Mouse (Mus musculus) midbrain, embryonic 13.5 days (tissue): ENCODE results near the gene Smyd3. TPM values are rescaled to one million over a fixed set of nuclear protein-coding genes. Genes with fewer than 3 reads are reported as not detected.

Experiments
- ATAC-seq: fragments of 200-750 bp; cut with Nextera tagmentation; 2 replicates; pipeline ENCODE4 v1.8.0; 2017; ENCODE audit warnings: mild to moderate bottlenecking, moderate TSS enrichment, moderate library complexity
- H3K27ac ChIP-seq: fragments of 300-500 bp; sonication (generic); 2 replicates; pipeline ENCODE4 v1.5.1; 2015; ENCODE audit warnings: inconsistent platforms, mild to moderate bottlenecking, moderate library complexity
- H3K27me3 ChIP-seq: fragments of 300-500 bp; sonication (generic); 2 replicates; pipeline ENCODE4 v1.6.1; 2015; ENCODE audit warnings: mild to moderate bottlenecking, inconsistent platforms
- H3K36me3 ChIP-seq: fragments of 300-500 bp; sonication (generic); 2 replicates; pipeline ENCODE4 v1.6.1; 2015; ENCODE audit warnings: mild to moderate bottlenecking, inconsistent platforms
- H3K4me1 ChIP-seq: fragments of 300-500 bp; sonication (generic); replicated peaks from 2 replicates; pipeline ENCODE4 v1.6.1; 2015; ENCODE audit warnings: inconsistent platforms
- H3K4me2 ChIP-seq: fragments of 300-500 bp; sonication (generic); replicated peaks from 2 replicates; pipeline ENCODE4 v1.6.1; 2015; ENCODE audit warnings: moderate library complexity, mild to moderate bottlenecking, inconsistent platforms
- H3K4me3 ChIP-seq: fragments of 300-500 bp; sonication (generic); replicated peaks from 2 replicates; pipeline ENCODE4 v1.5.1; 2015; ENCODE audit warnings: mild to moderate bottlenecking, inconsistent platforms
- H3K9ac ChIP-seq: fragments of 300-500 bp; sonication (generic); replicated peaks from 2 replicates; pipeline ENCODE4 v1.6.1; 2015; ENCODE audit warnings: mild to moderate bottlenecking, inconsistent platforms
- H3K9me3 ChIP-seq: fragments of 300-500 bp; sonication (generic); 2 replicates; pipeline ENCODE4 v1.6.1; 2016; ENCODE audit warnings: mild to moderate bottlenecking, inconsistent platforms
- WGBS: fragments of 180-500 bp; shearing (Covaris S2); methylation state at CpG from one replicate; pipeline ENCODE4 v1.1.7; 2015; 5-methylcytosine and 5-hydroxymethylcytosine counted together
- polyA plus RNA-seq: library from polyadenylated mRNA; unstranded; fragments of >200 nt; fragmentation: Nextera tagmentation; extraction: Ambion mirVana; gene quantifications from 2 replicates; pipeline ENCODE4 v1.2.1, GENCODE M21; 2015

The Smyd3 gene
- polyA plus RNA-seq, 1 experiment from 2014 or later = 14.5 TPM

DNA sequence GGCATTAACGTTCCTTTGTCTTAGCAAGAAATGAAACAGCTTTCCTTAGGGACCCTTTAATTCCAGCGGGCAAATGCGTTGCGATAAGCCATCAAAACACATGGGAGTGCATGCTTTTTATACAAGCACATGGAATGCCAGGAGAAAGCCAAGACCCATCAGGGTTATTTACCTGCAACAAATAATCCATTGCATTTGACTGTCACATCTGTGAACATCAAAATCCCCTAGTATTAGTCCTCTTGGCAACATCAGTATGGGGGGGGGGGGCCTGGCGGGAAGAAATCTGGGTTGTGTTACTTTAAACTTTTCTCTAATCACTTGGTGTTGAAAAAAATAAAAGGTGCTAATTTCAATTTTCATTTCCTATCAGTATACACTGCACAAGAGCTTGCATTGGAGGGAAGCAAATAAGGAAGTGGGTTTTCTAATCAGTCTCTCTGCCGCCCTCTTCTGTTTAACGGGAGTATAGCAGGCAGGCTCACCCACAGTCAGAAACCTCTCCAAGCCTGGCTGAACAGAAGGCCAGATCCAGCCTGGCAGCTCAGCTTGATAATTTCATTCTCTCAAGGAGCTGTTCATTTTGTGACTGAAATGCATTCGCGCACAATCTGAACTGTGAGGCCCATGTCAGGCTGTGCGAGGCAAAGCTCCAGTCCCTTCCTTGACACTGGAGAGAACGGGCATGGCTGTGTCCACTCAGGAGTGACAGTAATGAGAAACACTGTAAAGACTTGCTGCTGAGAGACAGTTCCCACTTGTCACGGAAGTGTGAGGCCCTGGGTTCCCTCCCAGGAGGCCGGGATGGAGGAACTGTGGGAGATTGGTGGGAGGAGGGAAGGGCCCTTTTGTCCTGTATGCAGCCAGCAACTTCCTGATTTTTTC, 285.8 kb downstream of the Smyd3 start:
- Histone ChIP-seq H3K9me3 (no peaks in the 10 kb centered on the region), H3K27me3 (no peaks in the 10 kb centered on the region), H3K4me1 (peaks cover 12% of the 10 kb centered on the region), H3K9ac (no peak overlapping the region), H3K36me3 (no peaks in the 10 kb centered on the region), H3K27ac (peak overlapping the region; percentile 48), H3K4me3 (no peak overlapping the region), H3K4me2 (no peak overlapping the region)
- WGBS = 26% methylated on average over 13 of the region's 13 CpGs
- ATAC-seq = peak; percentile 89

DNA sequence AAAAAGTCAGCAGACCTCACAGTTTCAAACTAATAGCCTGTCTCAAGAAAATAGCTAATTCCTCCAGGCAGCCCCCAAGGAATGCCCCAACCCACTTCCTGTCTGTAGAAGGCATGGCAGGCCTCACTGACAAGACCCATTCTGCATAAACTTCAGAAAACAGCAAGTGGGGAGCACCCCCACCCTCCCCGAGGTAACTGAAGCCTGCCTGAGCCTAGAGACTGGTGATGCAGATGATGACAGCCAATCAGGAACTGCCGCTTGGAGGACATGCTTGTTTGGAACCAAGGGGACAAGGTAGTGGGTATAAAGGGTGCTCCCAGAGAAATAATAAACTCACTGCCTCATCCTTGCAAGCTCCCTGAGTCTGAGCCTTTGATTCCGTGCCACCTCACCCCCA, 288.3 kb downstream of the Smyd3 start:
- Histone ChIP-seq H3K9me3 (no peaks in the 10 kb centered on the region), H3K4me3 (no peak overlapping the region), H3K27ac (no peak overlapping the region), H3K36me3 (no peaks in the 10 kb centered on the region), H3K27me3 (no peaks in the 10 kb centered on the region), H3K4me1 (peaks cover 12% of the 10 kb centered on the region), H3K9ac (no peak overlapping the region), H3K4me2 (no peak overlapping the region)
- 63% methylated on average over 3 of the region's 3 CpGs for WGBS
- no peak for ATAC-seq

DNA sequence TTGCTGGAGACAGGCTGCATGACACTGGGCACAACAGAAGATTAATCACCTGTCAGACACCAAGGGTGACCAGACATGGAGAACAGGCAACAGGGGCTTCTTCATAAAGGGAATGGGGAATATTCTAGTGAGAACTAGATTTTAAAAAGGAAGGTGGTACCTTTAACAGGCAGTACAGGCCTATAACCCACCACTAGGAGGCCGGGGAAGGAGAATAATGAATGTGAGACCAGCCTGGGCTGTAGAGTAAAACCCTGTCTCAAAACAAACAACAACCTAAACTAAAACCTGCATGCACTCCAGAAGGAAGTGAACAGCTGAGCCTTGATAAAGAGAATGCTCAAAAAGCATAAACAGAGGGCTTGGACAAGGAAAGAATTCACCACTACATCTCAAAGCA, 297.6 kb downstream of the Smyd3 start:
- H3K9ac ChIP-seq = no peak overlapping the region

DNA sequence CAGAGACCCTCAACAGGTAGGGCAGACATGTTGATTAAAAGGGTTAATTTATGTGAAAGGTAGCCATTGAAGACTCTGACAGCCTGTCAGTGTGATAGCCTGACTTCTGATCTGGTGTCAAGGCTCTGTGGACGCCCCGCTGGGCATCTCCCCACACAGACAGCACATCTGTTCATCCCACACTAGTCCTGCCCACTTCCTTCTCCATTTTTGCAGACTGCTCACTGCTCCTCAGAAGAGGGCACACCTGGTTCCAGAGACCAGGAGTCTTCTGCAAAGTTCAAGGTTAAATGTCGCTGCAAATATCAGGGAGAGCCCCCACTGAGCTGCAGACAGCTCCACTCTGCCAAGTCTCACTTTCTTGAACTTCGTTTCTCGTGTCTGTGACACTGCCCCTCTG, 299.8 kb downstream of the Smyd3 start:
- H3K27me3 ChIP-seq = peaks cover 3% of the 10 kb centered on the region; the same call in 1 of the 2 replicates
- no peaks in the 10 kb centered on the region for H3K9me3 ChIP-seq
- no peak for ATAC-seq
- H3K9ac ChIP-seq = no peak overlapping the region
- 67% methylated on average over 5 of the region's 5 CpGs for WGBS
- no peaks in the 10 kb centered on the region for H3K36me3 ChIP-seq
- no peak overlapping the region for H3K27ac ChIP-seq
- H3K4me2 ChIP-seq = no peak overlapping the region
- H3K4me3 ChIP-seq = no peak overlapping the region
- peaks cover 10% of the 10 kb centered on the region for H3K4me1 ChIP-seq

More for the DNA sequence above, 297.6 kb downstream of the Smyd3 start:
- H3K27ac ChIP-seq = no peak overlapping the region
- H3K4me3 ChIP-seq = no peak overlapping the region
- no peaks in the 10 kb centered on the region for H3K36me3 ChIP-seq
- H3K9me3 ChIP-seq = no peaks in the 10 kb centered on the region
- WGBS = 47% methylated on average over 1 of the region's 1 CpGs
- H3K4me1 ChIP-seq = peaks cover 10% of the 10 kb centered on the region
- no peak overlapping the region for H3K4me2 ChIP-seq
- H3K27me3 ChIP-seq = no peaks in the 10 kb centered on the region
- no peak for ATAC-seq

DNA sequence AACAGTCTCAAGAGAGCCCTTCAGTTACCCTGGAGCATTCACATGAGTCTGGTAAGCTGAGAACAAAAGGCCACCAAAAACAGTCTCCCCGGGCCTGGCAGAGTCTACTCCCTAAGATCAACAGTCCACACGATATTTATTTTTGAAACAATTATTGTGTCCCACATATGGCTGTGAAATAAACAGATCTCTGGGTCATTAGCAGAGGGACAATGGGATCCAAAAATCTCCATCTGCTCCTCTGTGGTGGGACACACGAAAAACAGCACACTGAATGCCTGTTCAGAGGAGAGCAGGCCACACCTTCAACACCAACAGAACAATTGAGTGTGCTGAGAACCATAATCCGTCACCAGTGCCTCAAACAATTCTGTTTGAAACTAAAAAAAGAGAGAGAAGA, 300.8 kb downstream of the Smyd3 start:
- 14% methylated on average over 4 of the region's 4 CpGs for WGBS
- Histone ChIP-seq H3K27me3 (peaks cover 3% of the 10 kb centered on the region; the same call in 1 of the 2 replicates), H3K4me3 (no peak overlapping the region), H3K9me3 (no peaks in the 10 kb centered on the region), H3K9ac (no peak overlapping the region), H3K27ac (no peak overlapping the region), H3K36me3 (no peaks in the 10 kb centered on the region), H3K4me2 (no peak overlapping the region), H3K4me1 (peaks cover 17% of the 10 kb centered on the region)
- no peak for ATAC-seq

DNA sequence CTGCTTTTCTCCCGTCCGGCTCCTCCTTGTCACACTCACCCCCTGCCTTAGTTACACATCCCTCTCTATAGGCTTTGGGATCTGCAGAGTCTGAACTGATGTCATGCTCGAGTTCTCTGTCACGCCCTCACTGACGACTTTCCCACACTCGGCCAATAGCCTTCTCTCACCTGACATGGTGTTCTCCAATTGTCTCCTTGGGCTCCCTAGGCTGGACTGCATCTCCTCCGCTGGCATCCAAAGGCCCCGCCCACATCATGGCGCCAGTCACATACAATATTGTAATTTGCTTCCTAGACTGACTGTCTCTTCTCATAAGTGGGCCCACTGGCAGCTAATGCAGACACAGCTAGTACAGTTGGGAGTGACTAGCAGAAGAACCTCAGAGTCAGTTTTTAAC, 304.5 kb downstream of the Smyd3 start:
- H3K27me3 ChIP-seq = peaks cover 3% of the 10 kb centered on the region; the same call in 1 of the 2 replicates
- no peak overlapping the region for H3K27ac ChIP-seq
- no peak overlapping the region for H3K4me2 ChIP-seq
- 81% methylated on average over 9 of the region's 9 CpGs for WGBS
- no peak overlapping the region for H3K9ac ChIP-seq
- H3K36me3 ChIP-seq = no peaks in the 10 kb centered on the region
- no peak overlapping the region for H3K4me3 ChIP-seq
- ATAC-seq = no peak
- peaks cover 21% of the 10 kb centered on the region for H3K4me1 ChIP-seq
- H3K9me3 ChIP-seq = no peaks in the 10 kb centered on the region

DNA sequence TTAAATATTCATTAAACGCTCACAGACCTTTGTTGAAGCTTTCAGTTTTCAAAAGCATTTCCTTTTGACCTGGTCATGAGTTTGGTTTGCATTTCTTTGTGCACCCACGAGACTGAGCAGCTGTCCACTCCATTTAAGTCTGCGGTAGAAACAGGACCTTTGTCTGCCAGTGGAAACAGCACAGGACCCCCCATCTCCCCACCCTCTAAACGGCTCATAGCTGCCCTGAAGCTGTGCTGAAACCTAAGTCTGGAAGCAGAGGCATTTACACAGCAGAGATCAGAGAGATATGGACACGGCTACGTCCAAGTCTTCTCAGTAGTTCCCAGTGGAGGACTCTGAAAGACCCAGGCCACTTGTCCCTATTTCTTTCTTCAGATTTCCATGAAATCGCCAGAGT, 305.5 kb downstream of the Smyd3 start:
- H3K9me3 ChIP-seq = no peaks in the 10 kb centered on the region
- peaks cover 23% of the 10 kb centered on the region for H3K4me1 ChIP-seq
- H3K4me2 ChIP-seq = no peak overlapping the region
- no peaks in the 10 kb centered on the region for H3K36me3 ChIP-seq
- H3K4me3 ChIP-seq = no peak overlapping the region
- no peak for ATAC-seq
- H3K27me3 ChIP-seq = peaks cover 3% of the 10 kb centered on the region; the same call in 1 of the 2 replicates
- 40% methylated on average over 7 of the region's 7 CpGs for WGBS
- no peak overlapping the region for H3K27ac ChIP-seq
- H3K9ac ChIP-seq = no peak overlapping the region

DNA sequence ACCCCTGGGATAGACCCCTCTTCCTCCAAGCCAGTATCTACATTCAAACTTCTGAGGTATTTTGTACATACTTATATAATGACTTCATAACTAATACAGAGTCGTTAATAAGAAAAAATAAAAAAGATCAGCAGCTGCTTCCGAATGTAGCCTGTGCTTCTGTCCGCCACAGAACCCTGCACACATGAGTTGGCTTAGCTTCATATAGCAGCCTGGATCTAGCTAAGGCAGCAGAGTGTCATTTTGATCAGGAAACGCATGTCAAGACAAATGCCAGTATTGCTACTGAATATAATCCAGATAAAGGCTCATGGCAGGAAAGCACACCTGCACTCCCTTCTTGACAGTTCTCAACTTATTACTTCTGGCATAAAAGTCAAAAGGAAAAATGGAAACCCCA, 306.5 kb downstream of the Smyd3 start:
- no peaks in the 10 kb centered on the region for H3K9me3 ChIP-seq
- no peak overlapping the region for H3K27ac ChIP-seq
- peaks cover 16% of the 10 kb centered on the region for H3K4me1 ChIP-seq
- H3K4me2 ChIP-seq = no peak overlapping the region
- peaks cover 3% of the 10 kb centered on the region; the same call in 1 of the 2 replicates for H3K27me3 ChIP-seq
- ATAC-seq = no peak
- no peak overlapping the region for H3K4me3 ChIP-seq
- 92% methylated on average over 4 of the region's 4 CpGs for WGBS
- no peak overlapping the region for H3K9ac ChIP-seq
- H3K36me3 ChIP-seq = no peaks in the 10 kb centered on the region

DNA sequence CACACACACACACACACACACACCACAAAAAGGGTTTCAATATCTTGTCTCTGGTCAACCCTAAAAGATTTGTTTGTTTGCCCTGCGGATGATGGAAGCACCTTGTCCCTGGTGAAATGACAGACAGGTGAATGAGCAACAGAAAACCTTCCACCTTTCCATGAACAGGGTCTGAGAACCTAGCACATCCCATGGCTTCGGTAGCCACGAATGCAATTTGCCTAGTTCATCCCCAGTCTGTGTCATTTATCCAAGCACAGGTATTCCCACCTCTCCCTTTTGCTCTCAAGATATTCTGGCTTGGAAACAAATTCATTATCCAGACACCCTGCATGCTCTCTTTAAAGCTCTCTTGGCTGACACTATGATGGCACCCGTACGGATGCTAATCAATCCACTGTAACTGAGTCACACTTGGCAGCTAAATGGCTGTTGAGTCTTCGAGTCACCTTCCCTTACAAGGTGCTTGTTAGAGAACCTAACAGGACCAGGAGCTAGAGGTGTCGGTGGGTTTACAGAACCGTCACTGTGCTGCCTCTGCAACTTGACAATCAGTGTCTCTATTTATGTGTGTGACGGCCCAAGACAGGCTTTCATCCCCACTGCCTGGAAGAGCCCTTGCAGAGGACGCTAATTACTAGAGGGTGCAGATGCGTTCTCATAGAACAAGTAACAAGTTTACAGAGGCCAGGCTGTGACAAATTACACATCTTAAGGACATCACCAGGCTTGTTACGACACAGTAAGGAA, 309.8 kb downstream of the Smyd3 start:
- H3K4me2 ChIP-seq = no peak overlapping the region
- peak overlapping the region; percentile 14; the same call in 1 of the 2 replicates for H3K27ac ChIP-seq
- peak; percentile 20; the same call in 1 of the 2 replicates for ATAC-seq
- no peak overlapping the region for H3K4me3 ChIP-seq
- H3K36me3 ChIP-seq = no peaks in the 10 kb centered on the region
- H3K4me1 ChIP-seq = peaks cover 16% of the 10 kb centered on the region
- no peak overlapping the region for H3K9ac ChIP-seq
- no peaks in the 10 kb centered on the region for H3K9me3 ChIP-seq
- 66% methylated on average over 12 of the region's 12 CpGs for WGBS
- H3K27me3 ChIP-seq = no peaks in the 10 kb centered on the region

DNA sequence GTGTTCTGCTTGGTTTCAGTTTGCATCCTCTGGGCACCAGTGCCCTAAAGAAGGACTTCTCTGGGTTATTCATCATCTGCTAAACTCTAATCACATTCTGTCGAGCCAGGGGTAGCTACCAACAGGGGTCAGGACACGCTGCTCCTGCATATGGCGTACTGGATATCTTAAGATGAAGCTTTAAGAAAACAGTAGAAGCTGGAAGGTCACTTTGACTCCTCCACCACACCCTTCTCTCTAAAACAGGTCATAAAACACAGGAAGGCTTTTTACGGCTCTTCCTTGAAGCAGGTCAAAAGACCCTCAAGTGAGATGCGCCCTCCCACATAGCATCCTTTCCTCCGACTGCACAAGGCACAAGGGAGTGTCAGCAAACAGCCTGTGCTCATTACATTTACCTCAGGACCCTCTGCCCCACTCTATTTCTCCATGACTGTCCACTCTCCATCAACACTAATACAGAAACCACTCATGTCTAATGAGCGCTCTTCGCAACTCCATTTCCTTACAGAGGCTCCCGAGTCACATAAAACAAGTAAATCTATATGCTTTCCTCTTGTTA, 310.6 kb downstream of the Smyd3 start:
- Histone ChIP-seq H3K4me2 (no peak overlapping the region), H3K27me3 (no peaks in the 10 kb centered on the region), H3K36me3 (no peaks in the 10 kb centered on the region), H3K4me3 (no peak overlapping the region), H3K9me3 (no peaks in the 10 kb centered on the region), H3K27ac (no peak overlapping the region), H3K9ac (no peak overlapping the region), H3K4me1 (peaks cover 11% of the 10 kb centered on the region)
- no peak for ATAC-seq
- 85% methylated on average over 9 of the region's 9 CpGs for WGBS

DNA sequence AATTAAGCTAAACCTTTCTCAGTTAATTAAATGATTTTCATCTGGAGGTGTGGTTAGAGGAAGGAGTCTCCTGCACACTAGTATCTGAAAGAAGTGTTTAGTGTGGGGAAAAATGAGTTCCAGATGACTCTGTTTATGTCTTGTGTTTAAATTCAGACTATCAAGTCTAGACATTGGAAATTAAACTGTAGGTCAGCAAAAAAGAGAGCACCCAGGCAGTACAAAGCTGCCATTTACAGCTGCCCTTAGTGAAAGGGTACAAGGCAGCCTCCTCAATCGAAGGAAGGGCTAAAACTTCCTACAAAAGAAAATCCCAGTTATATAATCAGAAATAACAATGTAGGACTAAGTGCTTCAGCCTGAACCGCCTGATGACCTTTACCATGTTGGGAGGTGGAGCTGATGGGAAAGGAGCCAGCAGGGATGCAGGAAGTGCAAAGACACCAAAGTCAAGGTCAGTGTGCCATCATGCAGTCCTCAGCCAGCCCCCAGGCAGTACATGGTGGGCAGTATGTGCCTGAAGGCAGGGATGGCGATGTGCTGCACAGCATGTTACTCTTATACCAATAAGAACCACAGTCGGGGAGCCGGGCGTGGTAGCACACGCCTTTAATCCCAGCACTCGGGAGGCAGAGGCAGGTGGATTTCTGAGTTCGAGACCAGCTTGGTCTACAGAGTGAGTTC, 319.2 kb downstream of the Smyd3 start:
- no peaks in the 10 kb centered on the region for H3K4me1 ChIP-seq
- H3K4me2 ChIP-seq = no peak overlapping the region
- no peaks in the 10 kb centered on the region for H3K36me3 ChIP-seq
- no peaks in the 10 kb centered on the region for H3K9me3 ChIP-seq
- no peak overlapping the region for H3K4me3 ChIP-seq
- ATAC-seq = no peak
- H3K27ac ChIP-seq = no peak overlapping the region
- 83% methylated on average over 9 of the region's 9 CpGs for WGBS
- H3K9ac ChIP-seq = no peak overlapping the region
- H3K27me3 ChIP-seq = no peaks in the 10 kb centered on the region
